Mouse (Mus musculus) lung, postnatal 14 days (tissue): ENCODE results near the gene Ccnd2.

ENCODE experiments used
- DNase-seq: peaks from one replicate; pipeline ENCODE4 v3.0.0; 2021

Gene Ccnd2

DNA sequence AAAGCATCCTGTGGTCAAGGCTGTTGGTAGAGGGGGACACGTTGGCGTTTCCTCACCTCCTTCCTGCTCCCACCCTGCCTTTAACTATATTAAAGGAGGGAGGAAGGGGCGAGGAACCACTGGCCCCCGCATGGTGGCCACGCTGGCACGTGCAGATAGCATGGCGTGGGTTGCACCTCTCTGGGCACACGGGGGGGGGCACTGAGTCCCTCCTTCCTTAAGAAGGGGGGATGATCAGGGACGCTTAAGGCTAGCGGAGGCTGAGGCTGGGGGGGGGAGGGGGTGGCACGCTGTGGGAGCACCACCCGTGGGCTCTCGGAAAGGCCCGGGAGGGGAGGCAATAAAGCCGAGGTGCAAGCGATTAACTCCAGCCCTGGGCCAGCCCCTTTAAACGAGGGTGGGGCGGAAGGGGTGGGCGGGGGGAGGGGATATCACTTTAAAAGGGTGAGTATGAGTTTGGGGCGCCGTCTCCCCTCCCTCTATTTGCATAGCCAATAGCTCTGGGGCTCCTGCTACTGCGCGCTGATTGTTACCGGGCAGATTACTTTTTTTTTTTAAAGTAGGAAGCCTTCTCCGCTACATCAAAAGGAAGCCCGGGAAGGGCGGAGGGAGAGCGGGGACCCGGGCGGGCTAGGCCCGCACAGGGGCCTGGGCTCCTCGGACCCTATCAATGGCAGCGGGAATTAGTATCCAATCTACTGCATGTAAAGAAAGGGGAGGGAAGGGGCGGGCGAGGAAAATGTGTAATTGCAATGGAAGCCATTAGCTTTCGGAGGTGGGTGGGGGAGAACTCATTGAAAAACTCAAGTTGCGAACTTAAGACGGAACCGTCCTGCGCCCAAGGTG is at the start of gene Ccnd2:
Ccnd2 (minus strand) TSS at position 88 of the 846 bp plus-strand sequence.
- peak; percentile 73 for DNase-seq

DNA sequence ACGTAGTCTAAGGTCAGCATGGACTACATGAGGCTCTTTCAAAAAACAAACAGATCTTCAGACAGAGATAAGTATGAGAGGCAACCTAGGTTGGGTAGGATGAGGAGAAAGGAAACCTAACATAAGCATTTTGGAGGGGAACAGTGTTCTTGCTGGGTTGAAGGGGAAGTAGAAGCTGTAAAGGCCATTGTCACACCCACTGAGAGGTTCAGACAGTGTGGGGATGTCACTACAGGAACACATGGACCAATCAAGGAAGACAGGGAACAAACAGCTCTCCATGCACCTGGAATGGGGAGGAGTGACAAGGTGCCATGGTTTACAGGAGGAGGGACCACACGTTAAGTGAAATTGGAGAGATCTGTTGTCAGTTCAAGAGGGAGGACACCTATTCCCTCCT is 45.0 kb upstream of the Ccnd2 start:
- DNase-seq: no peak

DNA sequence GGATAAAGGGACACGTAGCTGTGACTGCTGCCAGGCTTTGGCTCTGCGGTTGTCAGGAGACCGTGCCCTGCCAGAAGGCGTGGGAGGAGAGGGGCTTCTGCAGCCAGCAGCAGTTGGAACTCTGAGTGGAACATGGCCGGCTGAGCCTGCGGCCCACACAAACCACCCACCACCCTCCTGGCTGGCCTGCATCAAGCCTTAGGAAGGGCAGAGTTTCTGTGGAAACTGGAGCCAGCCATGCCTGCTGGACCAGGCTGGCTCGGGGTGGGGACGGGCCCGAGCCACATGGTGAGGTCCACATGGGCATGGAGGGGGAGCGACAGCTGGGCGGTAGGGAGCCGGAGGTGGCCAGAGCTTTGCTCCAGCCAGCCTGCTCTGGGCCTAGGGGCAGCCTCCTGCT is 29.3 kb upstream of the Ccnd2 start:
- DNase-seq: no peak

GRCm38 (mm10) chr6:127179056-127179759 is 27.2 kb upstream of the Ccnd2 start:
- DNase-seq: no peak

GRCm38 (mm10) chr6:127177962-127178361 is 26.0 kb upstream of the Ccnd2 start:
- DNase-seq: no peak

GRCm38 (mm10) chr6:127177441-127177840 is 25.4 kb upstream of the Ccnd2 start:
- no peak for DNase-seq

- no peak for DNase-seq
Observed at GRCm38 (mm10) chr6:127172461-127172860, 20.5 kb upstream of the Ccnd2 start.

- no peak for DNase-seq
Observed at GRCm38 (mm10) chr6:127170734-127171133, 18.7 kb upstream of the Ccnd2 start.

DNA sequence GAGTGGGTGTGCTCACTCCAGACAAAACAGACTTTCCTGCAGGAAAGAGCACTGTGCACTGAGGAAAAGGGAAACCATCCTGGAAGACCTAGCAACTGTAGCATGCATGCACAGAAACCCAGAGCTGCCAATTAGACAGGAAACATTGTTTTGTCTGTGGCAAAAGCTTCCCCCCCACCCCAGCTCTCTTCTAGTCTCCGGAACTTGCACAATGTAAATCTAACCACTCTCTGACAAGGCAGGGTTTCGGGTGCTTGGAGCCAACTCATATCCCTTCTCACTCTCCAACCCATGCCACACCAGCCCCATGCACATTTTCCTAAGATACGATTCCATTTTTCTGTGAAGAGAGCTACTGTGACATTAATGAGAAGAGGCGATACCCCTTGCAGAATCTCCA is 13.7 kb upstream of the Ccnd2 start:
- no peak for DNase-seq

DNA sequence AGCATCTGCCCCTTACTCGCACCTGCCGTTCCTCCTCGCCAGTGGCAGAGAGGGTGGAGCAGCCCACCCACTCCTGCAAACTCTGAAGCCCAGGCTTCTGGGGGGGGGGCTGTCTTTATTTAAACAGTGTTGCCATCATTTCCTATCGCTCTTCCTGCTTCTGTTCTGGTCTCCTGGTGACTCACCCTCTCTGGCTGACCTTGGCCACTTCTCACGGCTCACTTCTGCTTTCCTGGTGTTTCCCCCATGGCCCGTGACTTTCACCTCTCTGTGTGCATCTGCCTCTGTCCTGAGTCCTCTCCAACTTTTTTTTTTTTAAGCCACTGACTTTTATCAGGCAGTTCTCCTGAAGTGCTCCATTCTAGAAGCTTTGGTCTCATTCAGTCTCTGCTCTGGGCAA is 10.8 kb upstream of the Ccnd2 start:
- peak; percentile 33 for DNase-seq

DNA sequence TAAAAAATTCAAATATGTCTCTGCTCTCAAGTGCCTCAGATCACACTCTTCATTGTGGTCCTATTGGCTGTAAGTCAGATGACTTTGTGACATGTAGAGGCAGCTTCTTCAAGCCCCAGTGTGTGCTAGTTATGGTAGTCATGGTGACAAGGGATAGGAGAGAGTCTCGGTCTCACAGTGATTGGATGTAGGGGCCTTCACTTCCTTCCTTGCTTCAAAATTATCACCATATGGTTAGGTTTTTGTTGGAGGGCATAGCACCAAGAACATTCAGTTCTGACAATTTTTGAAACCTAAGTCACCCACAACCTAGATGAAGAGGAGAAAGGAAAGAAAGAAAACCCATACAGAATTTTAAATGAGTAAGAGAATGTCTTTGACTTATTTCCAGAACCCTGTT is 5.3 kb upstream of the Ccnd2 start:
- DNase-seq: no peak

DNA sequence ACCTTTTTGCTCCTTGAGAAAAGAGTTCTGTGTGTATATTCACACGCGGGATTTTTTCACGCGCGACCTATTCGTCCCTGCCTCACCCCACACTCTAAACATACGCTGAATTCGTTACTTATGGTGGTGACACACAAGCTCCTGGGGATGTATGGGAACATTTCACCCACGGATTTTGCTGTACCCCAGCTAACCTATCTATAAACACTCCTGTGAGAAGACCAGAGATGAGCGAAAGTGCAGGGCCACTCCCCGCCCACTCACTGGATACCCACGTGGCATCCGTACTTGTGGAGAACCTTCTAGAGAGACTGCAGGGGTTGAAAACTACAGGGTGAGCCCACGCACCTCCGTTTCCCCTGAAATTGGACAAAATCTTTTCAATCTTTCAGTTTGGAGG is 3.5 kb upstream of the Ccnd2 start:
- DNase-seq: peak; percentile 27

GRCm38 (mm10) chr6:127154708-127155268 is 2.8 kb upstream of the Ccnd2 start:
- DNase-seq: peak; percentile 80

- peak; percentile 6 for DNase-seq
Observed at GRCm38 (mm10) chr6:127153972-127154707, 2.1 kb upstream of the Ccnd2 start.

DNA sequence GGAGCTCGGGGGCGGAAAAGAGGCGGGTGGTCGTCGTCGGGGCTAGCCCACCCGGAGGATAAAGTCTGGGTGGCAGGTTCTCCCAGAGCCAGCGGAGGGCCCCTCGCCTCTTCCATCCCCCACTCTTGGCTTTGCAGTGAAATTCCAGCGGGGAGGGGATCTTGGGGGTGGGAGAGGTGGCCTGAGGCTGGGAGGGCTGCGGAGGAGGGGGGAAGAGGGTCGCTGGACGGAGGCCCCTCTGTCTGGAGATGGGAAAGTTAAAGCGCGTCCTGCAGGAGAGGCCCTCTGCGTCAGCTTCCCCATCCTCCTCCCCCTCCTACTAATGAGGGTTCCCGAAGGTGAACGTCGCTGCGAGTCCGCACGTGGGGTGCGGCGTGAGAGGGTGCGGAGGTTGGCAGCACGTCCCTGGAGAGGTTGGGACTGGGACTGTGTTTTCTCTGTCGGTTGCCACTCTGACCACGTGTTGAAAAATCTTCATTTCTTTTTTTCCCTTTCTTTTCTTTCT is 1.4 kb upstream of the Ccnd2 start:
- DNase-seq: peak; percentile 34

DNA sequence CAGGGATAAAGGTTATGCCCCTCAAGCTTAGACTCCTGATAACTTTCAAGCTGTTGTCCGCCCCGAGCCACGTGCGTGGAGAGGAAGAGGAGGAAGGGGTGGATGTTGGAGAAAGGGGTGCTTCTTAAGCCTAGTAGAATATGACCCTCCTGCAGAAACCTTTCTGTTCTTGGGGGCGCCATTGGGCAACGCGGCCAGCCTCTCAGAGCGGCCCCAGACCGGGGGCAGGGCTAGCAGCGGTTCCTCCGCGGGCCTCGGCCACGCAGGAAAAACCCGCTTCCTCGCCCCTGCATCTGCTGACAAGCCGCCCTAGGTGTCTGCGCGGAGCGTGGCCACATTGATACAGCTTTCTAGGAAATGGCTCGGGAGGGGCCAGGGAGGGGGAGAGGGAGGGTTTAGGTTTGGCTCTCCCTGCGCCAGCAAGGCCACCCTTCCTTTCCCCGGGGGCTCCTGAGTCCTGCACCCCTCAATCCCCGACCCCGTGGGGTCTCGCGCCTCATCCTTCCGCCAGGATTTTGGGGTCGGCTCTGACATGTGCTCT is 358 bp downstream of the Ccnd2 start:
- DNase-seq: peak; percentile 53

DNA sequence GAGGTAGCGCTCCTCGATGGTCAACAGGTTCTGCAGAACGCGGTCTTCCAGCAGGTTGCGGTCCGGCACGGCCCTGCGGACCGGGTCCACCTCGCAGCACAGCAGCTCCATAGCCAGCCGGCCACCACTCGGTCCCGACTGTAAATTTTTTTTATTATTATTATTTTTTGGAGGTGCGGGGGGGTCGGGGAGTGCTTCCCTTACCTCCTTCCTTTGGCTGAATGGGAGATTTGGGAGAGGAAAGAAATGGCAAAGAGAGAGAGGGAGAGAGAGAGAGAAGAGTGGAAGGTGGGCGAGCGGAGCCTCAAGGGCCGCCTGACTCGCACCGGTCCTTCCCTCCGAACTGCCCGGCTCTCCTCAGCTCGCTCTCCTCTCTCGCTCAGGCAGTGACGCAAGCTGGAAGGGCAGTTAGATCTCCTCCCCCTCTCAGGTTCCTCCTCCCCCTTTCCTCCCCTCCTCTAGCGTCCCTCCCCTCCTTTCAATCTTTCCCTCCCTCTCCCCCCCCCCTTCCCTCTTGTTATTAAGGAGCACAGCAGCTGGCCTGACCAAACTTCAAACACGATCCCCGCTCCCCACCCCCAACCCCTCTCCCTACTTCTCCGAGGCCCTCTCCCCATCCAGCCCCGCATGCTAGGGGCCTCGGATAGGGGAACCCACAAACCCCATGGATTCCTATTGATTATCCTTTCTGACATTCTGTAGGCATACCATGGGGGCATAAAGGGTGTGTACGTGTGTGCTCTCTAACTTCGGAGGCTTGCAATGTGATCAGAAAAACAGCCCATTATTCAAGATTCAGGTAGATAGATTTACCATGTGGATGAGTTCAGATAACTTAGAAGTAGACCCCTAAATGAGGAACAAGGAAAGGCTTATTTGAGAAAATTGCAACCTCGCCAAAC is 1.1 kb downstream of the Ccnd2 start:
- peak; percentile 85 for DNase-seq

- DNase-seq: peak; percentile 25
Observed at GRCm38 (mm10) chr6:127149944-127150662, 1.9 kb downstream of the Ccnd2 start.

GRCm38 (mm10) chr6:127149303-127149943 is 2.6 kb downstream of the Ccnd2 start:
- peak; percentile 28 for DNase-seq
